Mouse (Mus musculus) liver, embryonic 12.5 days (tissue): ENCODE data around the gene Fer1l5. TPM values are rescaled to one million over a fixed set of nuclear protein-coding genes. Genes with fewer than 3 reads are reported as not detected.

Experiments used
- ATAC-seq: fragments of 200-750 bp; cut with Nextera tagmentation; 2 replicates; pipeline ENCODE4 v1.8.0; 2017; ENCODE audit warnings: moderate number of reproducible peaks, mild to moderate bottlenecking, moderate library complexity
- H3K27ac ChIP-seq: fragments of 300-500 bp; sonication (generic); 2 replicates; pipeline ENCODE4 v1.5.1; 2016; ENCODE audit warnings: mild to moderate bottlenecking
- H3K27me3 ChIP-seq: fragments of 300-500 bp; sonication (generic); replicated peaks from 2 replicates; pipeline ENCODE4 v1.6.1; 2016; ENCODE audit warnings: mild to moderate bottlenecking, moderate library complexity
- H3K36me3 ChIP-seq: fragments of 300-500 bp; sonication (generic); 2 replicates; pipeline ENCODE4 v1.6.1; 2016; ENCODE audit warnings: mild to moderate bottlenecking, moderate library complexity
- H3K4me1 ChIP-seq: fragments of 300-500 bp; sonication (generic); 2 replicates; pipeline ENCODE4 v1.6.1; 2016
- H3K4me2 ChIP-seq: fragments of 300-500 bp; sonication (generic); 2 replicates; pipeline ENCODE4 v1.6.1; 2016; ENCODE audit warnings: mild to moderate bottlenecking, moderate library complexity
- H3K4me3 ChIP-seq: fragments of 300-500 bp; sonication (generic); 2 replicates; pipeline ENCODE4 v1.5.1; 2016; ENCODE audit warnings: mild to moderate bottlenecking, moderate library complexity
- H3K9ac ChIP-seq: fragments of 300-500 bp; sonication (generic); 2 replicates; pipeline ENCODE4 v1.6.1; 2016; ENCODE audit warnings: mild to moderate bottlenecking, moderate library complexity
- H3K9me3 ChIP-seq: fragments of 300-500 bp; sonication (generic); replicated peaks from 2 replicates; pipeline ENCODE4 v1.6.1; 2016; ENCODE audit warnings: mild to moderate bottlenecking, moderate library complexity
- WGBS: fragments of 180-500 bp; shearing (Covaris S2); methylation state at CpG from one replicate; pipeline ENCODE4 v1.1.7; 2016; ENCODE audit not compliant: insufficient replicate concordance; 5-methylcytosine and 5-hydroxymethylcytosine counted together
- polyA plus RNA-seq: library from polyadenylated mRNA; unstranded; fragments of >200 nt; fragmentation: Nextera tagmentation; extraction: Ambion mirVana; gene quantifications from 2 replicates; pipeline ENCODE4 v1.2.1, GENCODE M21; 2016

The Fer1l5 gene
- polyA plus RNA-seq, 1 experiment from 2014 or later, result 0.37 TPM

DNA sequence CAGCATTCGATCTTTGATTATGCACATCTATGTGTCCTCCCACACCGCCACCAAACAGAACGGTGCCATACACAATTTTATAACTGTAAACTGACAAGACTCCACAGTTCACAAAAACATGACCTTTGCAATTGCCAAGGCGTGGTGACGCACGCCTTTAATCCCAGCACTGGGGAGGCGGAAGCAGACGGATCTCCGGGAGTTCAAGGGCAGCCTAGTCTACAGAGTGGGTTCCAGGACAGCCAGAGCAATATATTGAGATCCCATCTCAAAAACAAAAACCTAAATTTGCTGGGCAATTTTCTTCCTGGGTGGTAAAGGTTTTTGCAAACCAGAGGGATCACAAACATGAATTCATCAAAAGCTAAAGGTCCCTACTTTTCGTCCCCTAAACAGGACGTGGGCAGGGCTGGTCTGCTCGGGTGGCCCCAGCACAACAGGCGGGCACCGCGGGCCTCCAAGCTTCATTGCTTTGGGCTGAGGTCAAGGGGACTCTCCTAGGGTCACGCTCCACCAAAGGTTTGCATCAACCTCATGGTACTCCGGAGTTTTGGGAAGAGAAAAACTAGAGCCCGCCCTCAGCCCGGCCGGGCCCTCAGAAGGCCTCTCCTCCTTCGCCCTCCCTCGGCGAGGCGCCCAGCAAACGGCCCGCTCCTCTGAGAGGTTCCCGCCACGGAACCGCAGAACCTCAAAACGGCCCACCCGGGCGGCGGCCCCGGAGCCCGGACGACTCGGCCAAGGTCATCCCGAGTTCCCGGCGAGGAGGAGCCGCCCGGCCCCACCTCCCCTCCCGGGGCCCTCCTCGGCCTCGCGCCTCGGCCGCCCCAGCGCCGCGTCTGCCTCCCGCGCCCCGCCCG lies 3.8 kb upstream of the Fer1l5 start:
- Histone ChIP-seq H3K4me1 (peaks cover 33% of the 10 kb centered on the region), H3K9me3 (no peaks in the 10 kb centered on the region), H3K36me3 (peaks cover 39% of the 10 kb centered on the region), H3K4me3 (peak overlapping the region; percentile 86), H3K9ac (peak overlapping the region; percentile 95), H3K27ac (peak overlapping the region; percentile 82), H3K27me3 (peaks cover 18% of the 10 kb centered on the region), H3K4me2 (peak overlapping the region; percentile 71)
- ATAC-seq, result peak; percentile 83
- WGBS, result 4% methylated on average over 51 of the region's 55 CpGs

DNA sequence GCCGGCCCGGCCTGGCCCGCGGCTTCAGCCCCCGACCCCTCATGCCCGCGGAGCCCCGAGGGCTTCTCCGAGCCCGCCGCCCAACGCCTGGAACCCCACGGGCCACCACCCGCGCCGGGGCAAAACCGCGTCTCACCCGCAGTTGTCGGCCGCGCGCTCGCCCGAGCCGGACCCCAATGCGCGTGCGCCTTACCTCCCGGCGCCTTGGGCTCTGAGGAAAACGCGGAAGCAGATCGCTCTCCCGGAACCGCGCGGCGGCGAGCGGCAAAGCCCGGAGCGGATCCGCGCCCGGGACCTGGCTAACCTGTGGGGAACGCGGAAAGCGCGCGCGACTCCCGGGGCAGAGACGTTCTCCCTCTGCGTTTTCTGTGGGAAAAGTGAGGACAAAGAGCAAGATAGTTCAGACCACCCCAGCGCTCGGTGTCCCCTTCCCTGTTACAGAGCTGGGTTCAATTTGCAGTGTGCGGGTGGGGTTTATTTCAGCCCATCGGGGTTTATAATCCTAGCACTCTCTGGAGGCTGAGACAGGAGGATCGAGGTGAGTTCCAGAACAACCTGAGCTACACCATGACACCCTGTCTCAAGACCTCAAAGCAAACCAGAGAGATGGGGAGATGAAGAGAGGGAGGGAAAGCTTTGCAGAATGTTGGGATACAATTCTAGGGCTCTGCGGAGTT lies 3.0 kb upstream of the Fer1l5 start, which contains the start of gene Kansl3:
TSS of gene Kansl3 (minus strand) at position 213 of the 677 bp plus-strand sequence.
- 2% methylated on average over 61 of the region's 61 CpGs for WGBS

DNA sequence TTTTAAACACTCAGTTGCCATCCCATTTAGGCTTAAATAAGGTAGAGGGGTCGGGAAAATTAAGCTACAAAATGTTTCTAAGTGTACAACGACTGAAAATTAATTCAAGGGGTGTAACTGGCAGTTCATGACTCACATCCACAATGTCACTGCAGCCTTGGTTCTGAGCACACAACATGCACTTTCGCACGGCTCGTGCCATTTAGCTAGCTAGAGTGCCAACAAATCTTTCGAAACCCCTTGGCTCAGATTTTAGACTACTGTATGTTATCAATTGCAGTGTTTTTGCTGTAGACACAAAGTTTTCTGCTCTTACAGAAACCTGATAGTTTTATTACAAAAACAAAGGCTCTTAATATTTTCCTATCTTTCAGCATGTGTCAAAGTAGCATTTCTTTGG lies 1.2 kb upstream of the Fer1l5 start:
- Histone ChIP-seq H3K36me3 (peaks cover 13% of the 10 kb centered on the region), H3K4me3 (no peak overlapping the region), H3K4me2 (no peak overlapping the region), H3K27me3 (peaks cover 43% of the 10 kb centered on the region), H3K4me1 (peaks cover 33% of the 10 kb centered on the region), H3K9ac (no peak overlapping the region), H3K27ac (no peak overlapping the region), H3K9me3 (no peaks in the 10 kb centered on the region)
- no peak for ATAC-seq
- WGBS, result 69% methylated on average over 6 of the region's 6 CpGs

More for the DNA sequence above, 3.0 kb upstream of the Fer1l5 start, which contains the start of gene Kansl3:
- H3K27ac ChIP-seq, result peak within 1 kb of the TSS; percentile 82
- peak within 1 kb of the TSS; percentile 95 for H3K9ac ChIP-seq
- peak within 1 kb of the TSS; percentile 71 for H3K4me2 ChIP-seq
- peaks cover 25% of the 10 kb centered on the region for H3K27me3 ChIP-seq
- peaks cover 31% of the 10 kb centered on the region for H3K36me3 ChIP-seq
- H3K4me3 ChIP-seq, result peak within 1 kb of the TSS; percentile 86
- no peaks in the 10 kb centered on the region for H3K9me3 ChIP-seq
- ATAC-seq, result peak; percentile 84
- peaks cover 33% of the 10 kb centered on the region for H3K4me1 ChIP-seq

DNA sequence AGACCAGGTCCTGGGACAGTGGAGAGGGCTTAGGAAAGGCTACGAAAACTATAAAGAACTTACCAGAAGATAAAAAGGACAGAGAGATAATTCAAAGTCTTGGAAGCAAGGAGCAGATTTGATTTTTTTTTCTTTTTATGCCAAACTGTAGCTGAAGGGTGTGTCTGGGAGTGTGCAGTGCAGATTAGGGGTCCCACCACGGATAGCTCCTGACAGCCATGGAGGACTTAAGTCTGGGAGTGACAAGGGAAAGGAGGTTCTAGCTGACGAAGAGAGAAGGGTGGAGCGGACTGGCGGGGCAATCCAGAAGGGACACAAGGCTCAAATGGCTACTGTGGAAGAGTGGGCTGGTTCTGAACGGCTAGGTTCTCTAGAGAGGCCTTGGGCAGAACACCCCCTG lies 6.8 kb downstream of the Fer1l5 start:
- WGBS, result 38% methylated on average over 6 of the region's 6 CpGs
- Histone ChIP-seq H3K4me1 (peaks cover 13% of the 10 kb centered on the region), H3K9ac (no peak overlapping the region), H3K36me3 (no peaks in the 10 kb centered on the region), H3K4me2 (no peak overlapping the region), H3K4me3 (no peak overlapping the region), H3K27ac (no peak overlapping the region), H3K9me3 (no peaks in the 10 kb centered on the region), H3K27me3 (peaks cover 35% of the 10 kb centered on the region)
- ATAC-seq, result peak; percentile 52; the same call in 1 of the 2 replicates

DNA sequence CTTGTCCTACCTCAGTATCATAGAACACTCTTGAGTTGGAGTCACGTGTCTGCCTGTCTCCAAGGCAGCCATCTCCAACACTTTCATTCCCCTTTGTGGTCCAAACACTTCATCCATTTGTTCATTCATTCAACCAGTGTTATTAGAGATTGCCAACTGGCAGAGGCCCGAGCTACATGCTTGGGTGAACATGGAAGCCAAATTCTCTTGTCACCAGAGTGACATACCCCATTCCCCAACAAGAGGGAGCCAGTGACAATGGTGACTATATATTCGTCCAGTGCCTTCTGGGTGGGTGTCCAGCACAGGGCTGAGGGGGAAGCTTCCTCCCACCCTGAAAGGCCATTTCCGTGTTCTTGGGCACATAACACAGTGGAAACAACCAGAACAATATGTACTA lies 7.5 kb downstream of the Fer1l5 start:
- no peak for ATAC-seq
- no peak overlapping the region for H3K27ac ChIP-seq
- no peak overlapping the region for H3K4me2 ChIP-seq
- peaks cover 13% of the 10 kb centered on the region for H3K4me1 ChIP-seq
- H3K4me3 ChIP-seq, result no peak overlapping the region
- no peaks in the 10 kb centered on the region for H3K9me3 ChIP-seq
- no peak overlapping the region for H3K9ac ChIP-seq
- 58% methylated on average over 4 of the region's 4 CpGs for WGBS
- H3K36me3 ChIP-seq, result no peaks in the 10 kb centered on the region
- H3K27me3 ChIP-seq, result peaks cover 28% of the 10 kb centered on the region

DNA sequence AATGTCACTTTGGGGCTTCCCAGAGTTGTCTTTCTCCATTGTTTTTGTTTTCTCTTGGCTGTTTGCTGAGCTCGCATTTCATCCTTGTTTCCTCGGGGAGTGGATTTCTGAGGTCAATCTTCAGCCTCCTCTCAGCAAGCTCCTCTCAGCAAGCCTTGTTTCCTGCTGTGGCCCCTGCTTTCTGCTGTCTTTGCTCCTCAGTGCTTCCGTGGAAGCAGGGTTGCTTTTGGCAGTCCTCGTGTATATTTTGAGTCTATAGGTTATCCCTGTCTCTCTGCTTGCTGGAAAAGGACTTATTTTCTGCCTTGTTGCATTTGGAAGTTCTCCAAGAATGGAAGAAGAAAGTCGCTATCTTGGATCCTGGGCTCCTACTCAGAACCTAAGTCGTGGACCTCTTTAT lies 24.9 kb downstream of the Fer1l5 start:
- 29% methylated on average over 6 of the region's 6 CpGs for WGBS
- Histone ChIP-seq H3K27ac (no peak overlapping the region), H3K4me2 (no peak overlapping the region), H3K27me3 (peaks cover 17% of the 10 kb centered on the region; the same call in 1 of the 2 replicates), H3K4me3 (no peak overlapping the region), H3K4me1 (no peaks in the 10 kb centered on the region), H3K36me3 (no peaks in the 10 kb centered on the region), H3K9me3 (no peaks in the 10 kb centered on the region), H3K9ac (no peak overlapping the region)
- ATAC-seq, result no peak

DNA sequence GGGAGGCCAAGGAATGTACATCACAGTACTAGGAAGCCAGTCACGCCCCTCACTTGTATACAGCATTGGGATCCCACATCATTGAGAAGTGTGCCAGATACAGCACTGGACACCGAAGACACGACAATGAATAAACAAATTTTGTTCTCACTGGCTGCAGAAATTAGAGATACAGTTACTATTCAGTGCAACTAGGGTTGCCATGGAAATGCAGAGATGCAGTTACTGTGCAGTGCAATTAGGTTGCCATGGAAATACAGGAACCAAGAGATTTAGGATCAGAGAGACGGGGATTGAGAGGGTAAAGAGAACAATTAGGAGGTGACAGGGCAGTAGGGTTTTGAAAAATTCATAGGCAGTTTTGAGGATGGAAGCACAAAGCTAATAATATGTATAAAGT lies 29.4 kb downstream of the Fer1l5 start:
- Histone ChIP-seq H3K9me3 (no peaks in the 10 kb centered on the region), H3K27ac (no peak overlapping the region), H3K4me2 (no peak overlapping the region), H3K4me1 (no peaks in the 10 kb centered on the region), H3K27me3 (peaks cover 10% of the 10 kb centered on the region; the same call in 1 of the 2 replicates), H3K4me3 (no peak overlapping the region), H3K9ac (no peak overlapping the region), H3K36me3 (no peaks in the 10 kb centered on the region)
- WGBS, result 69% methylated on average over 4 of the region's 4 CpGs
- ATAC-seq, result no peak

DNA sequence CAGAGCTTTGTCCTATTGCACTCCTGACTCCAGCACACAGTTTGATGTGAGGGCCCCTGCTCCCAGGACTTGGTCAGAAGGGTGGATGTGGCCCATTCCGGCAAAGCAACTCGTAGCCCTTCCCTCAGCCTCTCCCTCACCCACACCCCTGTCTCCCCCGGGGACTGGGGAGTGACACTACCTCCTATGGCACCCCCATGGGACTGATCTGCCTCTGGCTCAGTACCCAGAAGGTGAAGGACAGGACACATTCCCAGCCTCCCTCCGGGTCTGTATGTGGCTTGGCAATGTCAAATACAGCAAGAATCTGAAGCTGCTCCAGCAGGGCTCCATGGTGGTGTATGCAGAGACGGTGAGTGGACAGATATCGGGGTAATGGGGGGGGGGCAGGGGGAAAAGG lies 32.4 kb downstream of the Fer1l5 start:
- Histone ChIP-seq H3K27ac (no peak overlapping the region), H3K4me1 (no peaks in the 10 kb centered on the region), H3K4me2 (no peak overlapping the region), H3K9me3 (no peaks in the 10 kb centered on the region), H3K27me3 (peaks cover 3% of the 10 kb centered on the region; the same call in 1 of the 2 replicates), H3K36me3 (no peaks in the 10 kb centered on the region), H3K9ac (no peak overlapping the region), H3K4me3 (no peak overlapping the region)
- no peak for ATAC-seq
- 60% methylated on average over 6 of the region's 6 CpGs for WGBS

DNA sequence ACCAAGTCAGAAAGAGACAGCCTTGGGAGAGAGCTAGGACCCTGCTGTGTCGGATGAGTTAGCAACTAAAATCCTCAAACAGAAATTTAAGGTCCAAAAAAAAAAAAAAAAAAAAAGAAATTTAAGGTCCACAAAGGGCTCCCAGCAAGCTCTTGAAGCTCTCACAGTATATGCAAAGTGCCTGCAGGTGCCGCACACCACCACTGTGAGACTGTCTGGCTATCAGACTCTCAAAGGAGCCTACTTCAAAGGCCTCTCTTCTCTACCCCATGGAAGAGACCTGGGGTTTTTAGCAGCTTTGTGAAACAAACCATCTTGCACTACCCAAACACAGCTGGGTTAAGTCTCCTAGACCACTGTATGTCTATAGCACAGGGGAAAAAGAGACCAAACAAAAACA lies 57.4 kb downstream of the Fer1l5 start:
- Histone ChIP-seq H3K4me2 (no peak overlapping the region), H3K36me3 (peaks cover 85% of the 10 kb centered on the region), H3K9me3 (no peaks in the 10 kb centered on the region), H3K4me3 (no peak overlapping the region), H3K4me1 (no peaks in the 10 kb centered on the region), H3K27ac (no peak overlapping the region), H3K27me3 (no peaks in the 10 kb centered on the region), H3K9ac (no peak overlapping the region)
- 91% methylated on average over 2 of the region's 2 CpGs for WGBS
- ATAC-seq, result no peak

DNA sequence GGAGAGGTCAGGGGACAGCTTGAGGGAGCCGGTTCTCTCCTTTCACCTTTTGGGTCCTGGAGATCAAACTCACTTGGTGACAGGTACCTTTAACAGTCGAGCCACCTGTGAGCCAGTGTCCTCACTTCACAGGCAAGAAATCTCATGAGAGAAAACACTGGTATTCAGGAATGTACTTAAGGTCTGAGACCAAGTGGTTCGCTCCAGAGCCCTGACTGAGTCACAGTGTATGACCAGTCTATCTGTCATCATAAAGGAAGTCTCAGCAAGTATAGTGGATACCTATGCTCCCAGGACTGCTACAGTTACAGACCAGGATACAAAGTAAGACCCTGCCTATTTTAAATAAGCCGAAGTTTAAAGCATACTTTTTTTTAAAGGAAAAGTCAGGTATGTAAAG lies 60.9 kb downstream of the Fer1l5 start:
- 81% methylated on average over 4 of the region's 4 CpGs for WGBS
- no peak for ATAC-seq
- H3K27ac ChIP-seq, result no peak overlapping the region

DNA sequence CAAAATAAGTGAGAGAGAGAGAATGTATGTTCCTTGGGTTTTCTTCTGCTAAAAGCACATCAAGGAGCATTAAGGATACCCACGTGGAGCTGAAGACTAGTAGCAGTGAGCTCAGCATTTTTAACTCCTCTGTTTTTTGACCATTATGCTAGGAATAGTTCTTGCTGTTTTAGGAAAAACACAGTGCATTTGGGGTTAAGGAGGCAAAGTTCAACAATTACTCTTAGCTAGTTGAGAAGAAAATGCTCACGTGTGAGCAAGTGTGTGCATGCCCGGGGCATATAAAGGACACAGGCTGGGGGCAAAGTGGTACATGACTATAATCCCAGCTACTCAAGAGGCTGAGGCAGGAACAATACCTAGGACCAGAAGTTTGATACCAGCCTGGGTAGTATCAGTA lies 61.5 kb downstream of the Fer1l5 start:
- ATAC-seq, result no peak
- Histone ChIP-seq H3K9me3 (no peaks in the 10 kb centered on the region), H3K27me3 (no peaks in the 10 kb centered on the region), H3K9ac (no peak overlapping the region), H3K27ac (no peak overlapping the region), H3K4me1 (no peaks in the 10 kb centered on the region), H3K4me3 (no peak overlapping the region), H3K36me3 (peaks cover 85% of the 10 kb centered on the region), H3K4me2 (no peak overlapping the region)
- WGBS, result 83% methylated on average over 3 of the region's 3 CpGs

More for the DNA sequence above, 60.9 kb downstream of the Fer1l5 start:
- H3K4me3 ChIP-seq, result no peak overlapping the region
- H3K4me2 ChIP-seq, result no peak overlapping the region
- H3K9me3 ChIP-seq, result no peaks in the 10 kb centered on the region
- no peak overlapping the region for H3K9ac ChIP-seq
- H3K36me3 ChIP-seq, result peaks cover 85% of the 10 kb centered on the region
- no peaks in the 10 kb centered on the region for H3K27me3 ChIP-seq
- H3K4me1 ChIP-seq, result no peaks in the 10 kb centered on the region

DNA sequence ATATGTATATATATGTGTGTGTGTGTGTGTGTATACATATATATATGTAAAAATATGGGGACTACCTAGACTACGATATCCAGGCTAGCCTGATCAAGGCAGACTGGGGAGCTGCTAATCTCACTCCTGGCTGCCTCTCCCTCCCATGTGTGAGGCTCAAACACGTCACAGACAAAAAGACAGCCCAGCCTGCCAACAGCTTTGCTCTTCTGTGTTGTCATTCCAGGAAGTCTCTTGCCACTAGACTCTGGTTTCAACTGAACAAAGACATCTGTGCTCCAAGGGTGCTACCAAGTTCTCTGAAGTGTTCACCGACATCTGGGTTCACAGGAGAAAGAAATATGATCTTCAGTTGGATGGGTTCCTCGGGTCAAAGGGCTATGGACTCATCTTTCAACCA lies 63.0 kb downstream of the Fer1l5 start:
- Histone ChIP-seq H3K9ac (no peak overlapping the region), H3K9me3 (no peaks in the 10 kb centered on the region), H3K36me3 (peaks cover 84% of the 10 kb centered on the region), H3K27ac (no peak overlapping the region), H3K4me3 (no peak overlapping the region), H3K4me2 (no peak overlapping the region), H3K4me1 (no peaks in the 10 kb centered on the region), H3K27me3 (no peaks in the 10 kb centered on the region)
- 75% methylated on average over 4 of the region's 4 CpGs for WGBS
- no peak for ATAC-seq
